Mouse (Mus musculus): ENCODE results near the gene Morc4.

GRCm38 (mm10) chrX:139775084-139775612, 96.3 kb downstream of the Morc4 start:
- no peak for TF ChIP-seq CTCF (IDR thresholded peaks at IDR 0.05; ENCODE audit: low read depth)
- TF ChIP-seq EP300 (IDR thresholded peaks at IDR 0.05; ENCODE audit: low read depth), result no peak
